Mouse (Mus musculus) hindbrain, embryonic 10.5 days (tissue): Measurements from ENCODE around the gene Carmil1. TPM values are rescaled to one million over a fixed set of nuclear protein-coding genes. Genes with fewer than 3 reads are reported as not detected.
A peak's percentile ranks its signal among the peaks of the same experiment; 100 is the strongest.

Experiments used
- DNase-seq: peaks from one replicate; pipeline ENCODE4 v3.0.0-alpha.2; 2017; ENCODE audit warnings: low spot score
- H3K27ac ChIP-seq: fragments of 300-500 bp; sonication (generic); 2 replicates; pipeline ENCODE4 v1.5.1; 2016; ENCODE audit warnings: mild to moderate bottlenecking, moderate library complexity
- H3K27me3 ChIP-seq: fragments of 300-500 bp; sonication (generic); 2 replicates; pipeline ENCODE4 v1.6.1; 2016; ENCODE audit warnings: mild to moderate bottlenecking; ENCODE audit not compliant: poor library complexity, insufficient read depth, severe bottlenecking
- H3K36me3 ChIP-seq: fragments of 300-500 bp; sonication (generic); 2 replicates; pipeline ENCODE4 v1.6.1; 2016; ENCODE audit warnings: mild to moderate bottlenecking, moderate library complexity
- H3K4me1 ChIP-seq: fragments of 300-500 bp; sonication (generic); replicated peaks from 2 replicates; pipeline ENCODE4 v1.6.1; 2016; ENCODE audit warnings: mild to moderate bottlenecking
- H3K4me3 ChIP-seq: fragments of 300-500 bp; sonication (generic); 2 replicates; pipeline ENCODE4 v1.5.1; 2016; ENCODE audit warnings: mild to moderate bottlenecking, moderate library complexity
- H3K9me3 ChIP-seq: fragments of 300-500 bp; sonication (generic); 2 replicates; pipeline ENCODE4 v1.6.1; 2016; ENCODE audit warnings: mild to moderate bottlenecking, moderate library complexity
- WGBS: fragments of 180-500 bp; shearing (Covaris S2); methylation state at CpG from one replicate; pipeline ENCODE4 v1.1.7; 2016; 5-methylcytosine and 5-hydroxymethylcytosine counted together
- polyA plus RNA-seq: library from polyadenylated mRNA; unstranded; fragments of >200 nt; fragmentation: Nextera tagmentation; extraction: Ambion mirVana; gene quantifications from 2 replicates; pipeline ENCODE4 v1.2.1, GENCODE M21; 2016

The Carmil1 gene
- polyA plus RNA-seq, 1 experiment from 2014 or later, result 20.0 TPM

GRCm38 (mm10) chr13:24279762-24280438 lies 695 bp downstream of the Carmil1 start:
- Histone ChIP-seq H3K9me3 (no peaks in the 10 kb centered on the region), H3K4me3 (peak overlapping the region; percentile 79), H3K27ac (peak overlapping the region; percentile 91), H3K4me1 (peaks cover 21% of the 10 kb centered on the region), H3K36me3 (no peaks in the 10 kb centered on the region), H3K27me3 (peaks cover 17% of the 10 kb centered on the region)
- DNase-seq, result peak; percentile 24
- under 1% methylated on average over 21 of the region's 21 CpGs for WGBS

- peak overlapping the region; percentile 79; the same call in 1 of the 2 replicates for H3K4me3 ChIP-seq
- no peak for DNase-seq
Measured at GRCm38 (mm10) chr13:24279407-24279761, 1.2 kb downstream of the Carmil1 start.

GRCm38 (mm10) chr13:24272740-24273377 lies 7.7 kb downstream of the Carmil1 start:
- no peaks in the 10 kb centered on the region for H3K9me3 ChIP-seq
- no peaks in the 10 kb centered on the region for H3K36me3 ChIP-seq
- H3K4me1 ChIP-seq, result no peaks in the 10 kb centered on the region
- no peak for DNase-seq
- no peak overlapping the region for H3K4me3 ChIP-seq
- H3K27me3 ChIP-seq, result no peaks in the 10 kb centered on the region
- H3K27ac ChIP-seq, result no peak overlapping the region
- 79% methylated on average over 4 of the region's 4 CpGs for WGBS

More at GRCm38 (mm10) chr13:24279407-24279761, 1.2 kb downstream of the Carmil1 start:
- Histone ChIP-seq H3K36me3 (no peaks in the 10 kb centered on the region), H3K27me3 (peaks cover 17% of the 10 kb centered on the region), H3K9me3 (no peaks in the 10 kb centered on the region), H3K4me1 (peaks cover 21% of the 10 kb centered on the region), H3K27ac (no peak overlapping the region)
- 55% methylated on average over 11 of the region's 11 CpGs for WGBS

GRCm38 (mm10) chr13:24269100-24269465 lies 11.5 kb downstream of the Carmil1 start:
- 0 out of 2 replicates have a peak overlapping the region, but pooled peaks have one; percentile 29 for H3K27ac ChIP-seq
- H3K9me3 ChIP-seq, result no peaks in the 10 kb centered on the region
- no peak for DNase-seq
- H3K27me3 ChIP-seq, result no peaks in the 10 kb centered on the region
- no peak overlapping the region for H3K4me3 ChIP-seq
- no peaks in the 10 kb centered on the region for H3K36me3 ChIP-seq
- WGBS, result 79% methylated on average over 3 of the region's 3 CpGs
- H3K4me1 ChIP-seq, result no peaks in the 10 kb centered on the region

GRCm38 (mm10) chr13:24268355-24269099 lies 12.1 kb downstream of the Carmil1 start:
- Histone ChIP-seq H3K27ac (0 out of 2 replicates have a peak overlapping the region, but pooled peaks have one; percentile 29), H3K36me3 (no peaks in the 10 kb centered on the region), H3K9me3 (no peaks in the 10 kb centered on the region), H3K4me1 (no peaks in the 10 kb centered on the region), H3K4me3 (no peak overlapping the region), H3K27me3 (no peaks in the 10 kb centered on the region)
- 76% methylated on average over 14 of the region's 14 CpGs for WGBS
- no peak for DNase-seq

- Histone ChIP-seq H3K27me3 (no peaks in the 10 kb centered on the region), H3K4me1 (no peaks in the 10 kb centered on the region), H3K36me3 (no peaks in the 10 kb centered on the region), H3K9me3 (no peaks in the 10 kb centered on the region), H3K27ac (no peak overlapping the region), H3K4me3 (no peak overlapping the region)
- DNase-seq, result no peak
- 90% methylated on average over 5 of the region's 5 CpGs for WGBS
Measured at GRCm38 (mm10) chr13:24264760-24265159, 15.8 kb downstream of the Carmil1 start.

- no peaks in the 10 kb centered on the region for H3K9me3 ChIP-seq
- WGBS, result 80% methylated on average over 4 of the region's 4 CpGs
- H3K27ac ChIP-seq, result no peak overlapping the region
Measured at GRCm38 (mm10) chr13:24263560-24263959, 17.0 kb downstream of the Carmil1 start.

GRCm38 (mm10) chr13:24260751-24261591 lies 19.6 kb downstream of the Carmil1 start:
- H3K4me3 ChIP-seq, result no peak overlapping the region
- WGBS, result 79% methylated on average over 10 of the region's 10 CpGs
- H3K27ac ChIP-seq, result no peak overlapping the region

More at GRCm38 (mm10) chr13:24263560-24263959, 17.0 kb downstream of the Carmil1 start:
- no peaks in the 10 kb centered on the region for H3K36me3 ChIP-seq
- no peaks in the 10 kb centered on the region for H3K4me1 ChIP-seq
- no peaks in the 10 kb centered on the region for H3K27me3 ChIP-seq
- H3K4me3 ChIP-seq, result no peak overlapping the region
- DNase-seq, result no peak

GRCm38 (mm10) chr13:24257809-24258208 lies 22.8 kb downstream of the Carmil1 start:
- Histone ChIP-seq H3K9me3 (no peaks in the 10 kb centered on the region), H3K36me3 (no peaks in the 10 kb centered on the region), H3K27me3 (no peaks in the 10 kb centered on the region), H3K4me1 (no peaks in the 10 kb centered on the region; the same call in 1 of the 2 replicates), H3K4me3 (no peak overlapping the region), H3K27ac (no peak overlapping the region)
- 85% methylated on average over 6 of the region's 6 CpGs for WGBS
- no peak for DNase-seq

More at GRCm38 (mm10) chr13:24260751-24261591, 19.6 kb downstream of the Carmil1 start:
- DNase-seq, result no peak
- Histone ChIP-seq H3K4me1 (no peaks in the 10 kb centered on the region; the same call in 1 of the 2 replicates), H3K27me3 (no peaks in the 10 kb centered on the region), H3K36me3 (no peaks in the 10 kb centered on the region), H3K9me3 (no peaks in the 10 kb centered on the region)

GRCm38 (mm10) chr13:24253989-24254388 lies 26.6 kb downstream of the Carmil1 start:
- Histone ChIP-seq H3K4me1 (peaks cover 7% of the 10 kb centered on the region), H3K27me3 (no peaks in the 10 kb centered on the region), H3K4me3 (no peak overlapping the region), H3K27ac (no peak overlapping the region), H3K9me3 (no peaks in the 10 kb centered on the region), H3K36me3 (no peaks in the 10 kb centered on the region)
- DNase-seq, result peak; percentile 16
- WGBS, result 25% methylated on average over 2 of the region's 2 CpGs

GRCm38 (mm10) chr13:24253551-24253950 lies 27.0 kb downstream of the Carmil1 start:
- WGBS, result 94% methylated on average over 3 of the region's 3 CpGs
- no peak overlapping the region for H3K27ac ChIP-seq

GRCm38 (mm10) chr13:24251236-24251635 lies 29.4 kb downstream of the Carmil1 start:
- WGBS, result 92% methylated on average over 7 of the region's 7 CpGs
- no peak overlapping the region for H3K27ac ChIP-seq
- no peaks in the 10 kb centered on the region for H3K27me3 ChIP-seq

More at GRCm38 (mm10) chr13:24253551-24253950, 27.0 kb downstream of the Carmil1 start:
- peaks cover 7% of the 10 kb centered on the region for H3K4me1 ChIP-seq
- no peak overlapping the region for H3K4me3 ChIP-seq
- H3K27me3 ChIP-seq, result no peaks in the 10 kb centered on the region
- no peaks in the 10 kb centered on the region for H3K36me3 ChIP-seq
- DNase-seq, result no peak
- H3K9me3 ChIP-seq, result no peaks in the 10 kb centered on the region

More at GRCm38 (mm10) chr13:24251236-24251635, 29.4 kb downstream of the Carmil1 start:
- Histone ChIP-seq H3K9me3 (no peaks in the 10 kb centered on the region), H3K36me3 (no peaks in the 10 kb centered on the region), H3K4me1 (peaks cover 7% of the 10 kb centered on the region; the same call in 1 of the 2 replicates), H3K4me3 (no peak overlapping the region)
- DNase-seq, result no peak
